Mouse (Mus musculus) lung, postnatal 14 days (tissue): Measurements from ENCODE around the gene Bclaf3.

Experiments used
- DNase-seq: peaks from one replicate; pipeline ENCODE4 v3.0.0; 2021

Gene Bclaf3

GRCm38 (mm10) chrX:159627588-159628566, 101.4 kb downstream of the Bclaf3 start:
- peak; percentile 14 for DNase-seq

GRCm38 (mm10) chrX:159628629-159629028, 102.1 kb downstream of the Bclaf3 start:
- DNase-seq, result no peak

GRCm38 (mm10) chrX:159629203-159629602, 102.7 kb downstream of the Bclaf3 start:
- no peak for DNase-seq

GRCm38 (mm10) chrX:159638500-159639227, 112.2 kb downstream of the Bclaf3 start:
- DNase-seq, result no peak

- DNase-seq, result no peak
These were observed 113.5 kb downstream of the Bclaf3 start for GRCm38 (mm10) chrX:159639991-159640390.
